Mouse (Mus musculus) CH12.LX (cell line): ENCODE results near the gene Zfp445. TPM values are rescaled to one million over a fixed set of nuclear protein-coding genes. Genes with fewer than 3 reads are reported as not detected.

Experiments
- DNase-seq: peaks from one replicate; pipeline ENCODE4 v3.0.0-alpha.2; 2013; ENCODE audit errors: extremely low read depth
- H3K27ac ChIP-seq: 2 replicates; pipeline ENCODE4 v1.5.1; 2012; ENCODE audit warnings: low read depth, mild to moderate bottlenecking, control low read depth, moderate library complexity; ENCODE audit not compliant: insufficient read depth
- H3K27me3 ChIP-seq: replicated peaks from 2 replicates; pipeline ENCODE3; 2012; ENCODE audit warnings: inconsistent platforms
- H3K36me3 ChIP-seq, 2 experiments: replicated peaks in 1 of 2; 2 replicates each; pipeline versions ENCODE3 to v1.6.1; 2012; ENCODE audit warnings: inconsistent platforms in 1 of 2, low read length in 1 of 2, mild to moderate bottlenecking in 1 of 2, mixed read lengths in 1 of 2, moderate library complexity in 1 of 2; ENCODE audit not compliant: control insufficient read depth in 1 of 2, insufficient read depth in 1 of 2
- H3K4me1 ChIP-seq, 2 experiments: 2 replicates each; pipeline ENCODE4 v1.6.1; 2012; ENCODE audit warnings: inconsistent platforms in 1 of 2, moderate library complexity in 1 of 2; ENCODE audit not compliant: insufficient read depth in 2 of 2, control insufficient read depth in 1 of 2
- H3K4me2 ChIP-seq: 2 replicates; pipeline ENCODE4 v1.6.1; 2012; ENCODE audit warnings: low read depth, mild to moderate bottlenecking, control low read depth; ENCODE audit not compliant: poor library complexity, insufficient read depth, severe bottlenecking
- H3K4me3 ChIP-seq, 3 experiments: fragments of 150-350 bp in 1 of 3; sonication (generic) in 1 of 3; replicated peaks in 1 of 3; 2 replicates each; pipeline versions ENCODE3 to v1.5.1; 2011 to 2012; ENCODE audit warnings: low read depth in 2 of 3, low read length in 2 of 3, mild to moderate bottlenecking in 2 of 3, moderate library complexity in 2 of 3, control low read depth in 1 of 3, improper control_type of control experiment in 1 of 3, inconsistent platforms in 1 of 3, mixed read lengths in 1 of 3; ENCODE audit not compliant: poor library complexity in 1 of 3
- H3K79me2 ChIP-seq: replicated peaks from 2 replicates; pipeline ENCODE4 v1.6.1; 2012; ENCODE audit warnings: mild to moderate bottlenecking, moderate library complexity; ENCODE audit not compliant: control insufficient read depth, poor library complexity, insufficient read depth, severe bottlenecking; ENCODE audit errors: extremely low read depth
- H3K9ac ChIP-seq: 2 replicates; pipeline ENCODE4 v1.6.1; 2012; ENCODE audit warnings: low read depth, mild to moderate bottlenecking, control low read depth, moderate library complexity; ENCODE audit not compliant: insufficient read depth
- H3K9me3 ChIP-seq: replicated peaks from 2 replicates; pipeline ENCODE3; 2012; ENCODE audit warnings: low read length, inconsistent platforms, mixed read lengths
- CHD2 ChIP-seq: IDR thresholded peaks from 2 replicates; pipeline ENCODE4 v1.6.1; 2011; ENCODE audit warnings: low read length, improper control_type of control experiment
- EP300 ChIP-seq: IDR thresholded peaks from 2 replicates; pipeline ENCODE4 v1.6.1; 2011; ENCODE audit warnings: low read length, improper control_type of control experiment
- ETS1 ChIP-seq: conservative IDR thresholded peaks from 2 replicates; pipeline ENCODE4 v1.6.1; 2012; ENCODE audit warnings: low read depth, mild to moderate bottlenecking, inconsistent platforms, low read length, improper control_type of control experiment, moderate library complexity
- HCFC1 ChIP-seq: IDR thresholded peaks from 2 replicates; pipeline ENCODE4 v1.6.1; 2012; ENCODE audit warnings: low read depth, mild to moderate bottlenecking, inconsistent platforms, low read length, improper control_type of control experiment
- JUND ChIP-seq: conservative IDR thresholded peaks from 2 replicates; pipeline ENCODE4 v1.6.1; 2011; ENCODE audit warnings: low read depth, low read length, improper control_type of control experiment
- MEF2A ChIP-seq: IDR thresholded peaks from 2 replicates; pipeline ENCODE4 v1.6.1; 2014; ENCODE audit warnings: low read depth, mild to moderate bottlenecking, inconsistent platforms, low read length, improper control_type of control experiment, borderline replicate concordance
- NELFE ChIP-seq: IDR thresholded peaks from 2 replicates; pipeline ENCODE4 v1.6.1; 2011; ENCODE audit warnings: low read depth, low read length, improper control_type of control experiment
- NRF1 ChIP-seq: IDR thresholded peaks from 2 replicates; pipeline ENCODE4 v1.6.1; 2014; ENCODE audit warnings: low read depth, mild to moderate bottlenecking, inconsistent platforms, low read length, improper control_type of control experiment, moderate library complexity
- RCOR1 ChIP-seq: conservative IDR thresholded peaks from 2 replicates; pipeline ENCODE4 v1.6.1; 2012; ENCODE audit warnings: low read depth, mild to moderate bottlenecking, inconsistent platforms, low read length, improper control_type of control experiment
- SIN3A ChIP-seq: IDR thresholded peaks from 2 replicates; pipeline ENCODE4 v1.6.1; 2012; ENCODE audit warnings: low read length, improper control_type of control experiment, inconsistent platforms
- SMC3 ChIP-seq: IDR thresholded peaks from 2 replicates; pipeline ENCODE4 v1.6.1; 2011; ENCODE audit warnings: low read depth, low read length, improper control_type of control experiment
- TBP ChIP-seq: conservative IDR thresholded peaks from 2 replicates; pipeline ENCODE4 v1.6.1; 2011; ENCODE audit warnings: low read depth, low read length, improper control_type of control experiment
- UBTF ChIP-seq: IDR thresholded peaks from 2 replicates; pipeline ENCODE4 v1.6.1; 2012; ENCODE audit warnings: low read depth, mild to moderate bottlenecking, inconsistent platforms, low read length, improper control_type of control experiment, moderate library complexity
- USF1 ChIP-seq: IDR thresholded peaks from 2 replicates; pipeline ENCODE4 v1.6.1; 2014; ENCODE audit warnings: low read depth, mild to moderate bottlenecking, inconsistent platforms, low read length, improper control_type of control experiment
- ZC3H11A ChIP-seq: IDR thresholded peaks from 2 replicates; pipeline ENCODE4 v1.6.1; 2012; ENCODE audit warnings: low read depth, mild to moderate bottlenecking, inconsistent platforms, low read length, improper control_type of control experiment
- ZKSCAN1 ChIP-seq: IDR thresholded peaks from 2 replicates; pipeline ENCODE4 v1.6.1; 2012; ENCODE audit warnings: low read depth, inconsistent platforms, low read length, improper control_type of control experiment, borderline replicate concordance
- ZMIZ1 ChIP-seq: IDR thresholded peaks from 2 replicates; pipeline ENCODE4 v1.6.1; 2012; ENCODE audit warnings: low read depth, mild to moderate bottlenecking, inconsistent platforms, low read length, improper control_type of control experiment
- dilution Hi-C: fragments of 300-500 bp; cut with MboI; formaldehyde crosslinking; loops from 2 replicates; pipeline ENCODE4 v1.14.3; 2020; ENCODE audit warnings: low sequenced_read_pairs; ENCODE audit not compliant: extremely low pct_unique_long_range_greater_than_20kb, extremely low pct_ligation_motif_present
- in situ Hi-C: fragments of 300-500 bp; cut with MboI; formaldehyde crosslinking; loops from 3 replicates; pipeline ENCODE4 v1.14.3; 2019; ENCODE audit warnings: low sequenced_read_pairs, low pct_ligation_motif_present, low pct_unique_long_range_greater_than_20kb, mixed read lengths
- polyA plus RNA-seq: library from polyadenylated mRNA; unstranded; fragments of >175 nt; gene quantifications from 2 replicates; pipeline ENCODE4 v1.2.1, GENCODE M21; 2012; ENCODE audit warnings: low read depth; ENCODE audit not compliant: insufficient read length
- total RNA-seq, 2 experiments: library from RNA; depleted of rRNA; stranded (reverse); fragments of 300-350 nt in 1 of 2; fragments of >200 nt in 1 of 2; gene quantifications; 2 replicates each; pipeline ENCODE4 v1.2.3; 2012 to 2014

The Zfp445 gene
- total and polyA plus RNA-seq, 3 experiments = 43.7 to 55.5 (median 53.8) TPM

- DNase-seq = no peak
- Histone ChIP-seq H3K4me1 (no peaks in the 10 kb centered on the region), H3K79me2 (no peaks in the 10 kb centered on the region), H3K9me3 (no peaks in the 10 kb centered on the region), H3K27ac (no peak overlapping the region), H3K27me3 (no peaks in the 10 kb centered on the region), H3K9ac (no peak overlapping the region), H3K36me3 (peaks cover 0 to 17% of the 10 kb centered on the region in 2 experiments), H3K4me3 (no peak overlapping the region), H3K4me2 (no peak overlapping the region)
- dilution Hi-C loops = no loop called here
- in situ Hi-C loops = no loop called here
- no peak for TF ChIP-seq RCOR1
- no peak for TF ChIP-seq JUND
- TF ChIP-seq ZKSCAN1 = no peak
- no peak for TF ChIP-seq ETS1
- TF ChIP-seq SIN3A = no peak
- no peak for TF ChIP-seq UBTF
- no peak for TF ChIP-seq CHD2
- no peak for TF ChIP-seq NRF1
- no peak for TF ChIP-seq MEF2A
- no peak for TF ChIP-seq NELFE
- no peak for TF ChIP-seq TBP
- TF ChIP-seq EP300 = no peak
These were observed 20.2 kb downstream of the Zfp445 start for GRCm38 (mm10) chr9:122845621-122846020.

GRCm38 (mm10) chr9:122843760-122844159, 22.0 kb downstream of the Zfp445 start, which contains the start of gene Gm35549:
Gene Gm35549, minus strand, starts transcription at chr9:122844035.
- Histone ChIP-seq H3K79me2 (no peaks in the 10 kb centered on the region), H3K4me2 (no peak within 1 kb of the TSS), H3K27me3 (no peaks in the 10 kb centered on the region), H3K4me3 (no peak within 1 kb of the TSS), H3K4me1 (no peaks in the 10 kb centered on the region), H3K36me3 (peaks cover 0 to 2% of the 10 kb centered on the region in 2 experiments), H3K9me3 (no peaks in the 10 kb centered on the region), H3K9ac (no peak within 1 kb of the TSS), H3K27ac (no peak within 1 kb of the TSS)
- dilution Hi-C loops = no loop called here
- TF ChIP-seq USF1 = no peak
- TF ChIP-seq SMC3 = no peak
- no peak for TF ChIP-seq UBTF
- TF ChIP-seq ZMIZ1 = no peak
- no peak for TF ChIP-seq ZC3H11A
- TF ChIP-seq HCFC1 = no peak
- in situ Hi-C loops = no loop called here
- no peak for DNase-seq
